ENCODE assay signal across 7 mouse cellular contexts in the genomic region with DNA sequence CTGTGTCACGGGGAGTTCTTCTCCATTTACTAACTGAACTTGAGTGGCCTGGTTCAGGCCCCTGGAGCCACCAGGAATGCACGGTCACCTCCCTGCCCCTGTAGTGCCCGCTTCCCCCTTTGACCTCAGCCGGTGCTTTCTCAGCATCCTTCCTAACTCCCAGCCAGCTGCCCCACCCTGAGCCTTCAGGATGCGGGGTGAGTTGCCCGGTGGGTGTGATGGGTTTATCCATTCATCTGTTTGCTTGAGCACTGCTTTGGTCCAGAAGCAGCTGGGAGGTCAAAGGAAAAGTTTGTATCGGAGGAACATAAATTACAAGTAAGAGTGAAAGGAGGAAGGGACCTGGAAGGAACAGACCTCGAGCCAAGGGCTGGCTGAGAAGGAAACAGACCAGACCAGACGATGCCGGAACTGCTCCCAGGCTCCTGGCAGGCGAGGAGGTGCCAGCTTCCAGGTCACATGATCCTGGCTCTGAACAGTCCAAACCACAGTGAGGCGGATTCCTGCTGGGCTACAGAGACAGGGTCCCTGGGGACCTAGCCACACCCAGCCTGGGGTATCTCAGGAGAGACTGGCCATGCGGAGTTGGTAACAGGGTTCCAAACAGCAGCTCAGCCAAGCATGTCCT. TPM values are rescaled to one million over a fixed set of nuclear protein-coding genes. Genes with fewer than 3 reads are reported as not detected.
A peak's percentile ranks its signal among the peaks of the same experiment; 100 is the strongest.
DNase-seq lines count a peak whose midpoint lies in the region; ATAC-seq lines count a peak whose summit lies in the region.

No protein-coding gene starts in this region.

- peak; percentile 48 for DNase-seq in NIH3T3 (ENCODE audit: low read depth)
- peak; percentile 64 for DNase-seq in adrenal gland, postnatal 25 days
- peak; percentile 73 to 77 for DNase-seq in heart, postnatal 36 days
- DNase-seq in left cerebral cortex, postnatal 14 days (ENCODE audit: low spot score in 2 of 2), result peak; percentile 58 to 69
- DNase-seq in right cerebral cortex, adult 2 months (ENCODE audit: low spot score in 2 of 2), result peak; percentile 43 to 50
- DNase-seq in testis, postnatal 14 days (ENCODE audit: low spot score), result no peak

- intact Hi-C loops in heart, postnatal 36 days (cut with DNase I), result no loop called here
- intact Hi-C loops in left cerebral cortex, postnatal 14 days (cut with DNase I), result no loop called here

- peak; percentile 70; the same call in 1 of the 2 replicates for ATAC-seq in frontal cortex, adult (ENCODE audit: low TSS enrichment)

RNA-seq across cellular contexts. Expression of gene Cmklr1, which starts 16.1 kb away (rescaled TPM):
- total RNA-seq in adrenal gland, postnatal 25 days (2021), result 9.3 and 12.9 TPM in 2 replicates
- 10 to 100 TPM; 23.7 to 35.7 TPM for total RNA-seq in heart, postnatal 36 days (2021)
- 1 to 10 TPM; 4.2 to 5.1 TPM for total RNA-seq in left cerebral cortex, postnatal 14 days (2021)
